Mouse (Mus musculus) Patski (cell line): ENCODE results near the gene Bst2. TPM values are rescaled to one million over a fixed set of nuclear protein-coding genes. Genes with fewer than 3 reads are reported as not detected.
"Not testable (repeated sequence)": the region's sequence is repeated elsewhere in the genome, so short reads cannot be mapped to it uniquely, and the experiment has no call there.

Experiments
- ATAC-seq: fragments of 100-300 bp; one replicate; pipeline ENCODE4 v1.8.0; 2021
- CTCF ChIA-PET: fragments of 350-600 bp; sonication (Branson Sonifier 250); formaldehyde crosslinking; loops from one replicate; lab custom pipeline; 2022; ENCODE audit warnings: inconsistent platforms; lab: Charles Lee
- POLR2A ChIA-PET: fragments of 350-600 bp; sonication (Branson Sonifier 250); formaldehyde crosslinking; loops from one replicate; lab custom pipeline; 2022; ENCODE audit warnings: antibody characterized with exemption, inconsistent platforms; lab: Charles Lee
- DNase-seq: peaks from one replicate; pipeline ENCODE4 v3.0.0-alpha.2; 2011; ENCODE audit warnings: low read depth, low spot score
- H3K27me3 ChIP-seq: fragments of 371-371 bp; one replicate; pipeline ENCODE4 v1.5.1; 2021
- CTCF ChIP-seq: fragments of 100-300 bp; IDR thresholded peaks from one replicate; pipeline ENCODE4 v1.5.1; 2021
- in situ Hi-C: fragments of 300-500 bp; cut with MboI; formaldehyde crosslinking; loops from 3 replicates; pipeline ENCODE4 v1.11.1; 2018; ENCODE audit warnings: low pct_unique_long_range_greater_than_20kb, mixed read lengths
- polyA plus RNA-seq: library from polyadenylated mRNA; unstranded; gene quantifications from one replicate; pipeline ENCODE4 v1.2.3, GENCODE M21; 2021

The Bst2 gene
- polyA plus RNA-seq, 1 experiment from 2014 or later: 141 TPM

DNA sequence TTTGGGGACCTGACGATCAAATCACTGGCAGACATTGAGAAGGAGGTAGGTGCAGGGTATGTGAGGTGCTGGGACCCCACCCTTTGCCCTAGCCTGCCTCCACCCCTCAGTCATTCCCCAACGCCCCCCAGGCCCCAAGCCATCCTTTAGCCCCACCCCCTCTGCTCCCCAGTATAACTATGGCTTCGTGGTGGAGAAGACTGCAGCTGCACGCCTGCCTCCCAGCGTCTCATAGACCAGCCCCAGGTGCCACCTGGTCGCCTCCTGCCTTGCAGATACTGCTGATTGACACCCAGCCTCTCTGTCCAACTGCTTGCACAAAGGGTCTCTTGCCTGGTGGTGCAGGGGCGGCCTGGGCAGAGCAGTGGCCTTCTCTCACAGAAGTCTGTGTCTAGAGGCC is 10.3 kb upstream of the Bst2 start:
- ChIA-PET POLR2A (no interaction called here), CTCF (no interaction called here)
- no peak for TF ChIP-seq CTCF
- DNase-seq (no peak), ATAC-seq (no peak)
- in situ Hi-C loops: no loop called here
- no peaks in the 10 kb centered on the region for H3K27me3 ChIP-seq

DNA sequence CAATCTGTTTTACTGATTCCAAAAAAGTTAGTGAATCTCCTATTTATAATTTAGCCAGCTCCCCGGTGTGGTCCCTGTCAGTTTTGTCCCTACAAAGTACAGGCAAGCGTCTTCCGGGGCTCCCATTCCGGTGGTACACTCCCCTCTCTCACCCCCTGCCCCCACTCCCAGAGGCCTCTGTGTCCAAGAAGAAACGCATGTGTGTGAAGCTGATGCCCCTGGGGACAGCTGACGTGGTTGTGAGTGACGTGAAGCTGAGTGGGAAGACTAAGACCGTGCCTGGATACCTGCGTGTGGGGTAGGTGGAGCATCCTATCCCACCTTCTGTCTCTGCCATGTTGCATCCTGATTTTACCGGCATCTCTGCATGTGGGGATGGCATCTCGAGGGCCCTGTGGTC is 7.8 kb upstream of the Bst2 start:
- DNase-seq (no peak), ATAC-seq (no peak)
- no peak for TF ChIP-seq CTCF

DNA sequence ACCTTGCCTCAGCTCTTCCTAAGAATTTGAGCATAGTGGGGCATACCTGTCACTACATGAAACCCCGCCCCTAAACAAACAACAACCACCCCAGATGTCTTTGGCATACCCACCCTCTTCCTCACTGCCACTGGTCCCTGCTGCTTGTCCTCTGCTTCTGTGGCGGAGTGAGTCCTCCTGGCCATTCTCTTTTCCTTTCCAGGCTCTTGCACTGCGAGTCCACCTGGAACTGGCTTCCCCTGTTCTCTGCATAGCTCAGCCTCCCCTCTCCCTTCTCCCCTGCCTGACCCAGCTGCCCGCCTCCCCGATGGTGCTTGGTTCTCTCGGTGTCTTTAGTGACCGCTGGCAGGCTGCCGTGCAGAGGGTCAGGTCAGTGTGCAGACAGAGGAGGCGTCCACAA is 6.5 kb upstream of the Bst2 start:
- H3K27me3 ChIP-seq: no peaks in the 10 kb centered on the region
- in situ Hi-C loops: no loop called here
- no peak for TF ChIP-seq CTCF
- CTCF ChIA-PET: interaction anchor here (2.6 kb wide), 1 partner anchor 13 kb away, joined by 9 read pairs; no protein-coding TSS in a partner anchor
- DNase-seq (no peak), ATAC-seq (no peak)
- POLR2A ChIA-PET: no interaction called here

More for the DNA sequence above, 7.8 kb upstream of the Bst2 start:
- ChIA-PET CTCF (interaction anchor here (1.2 kb wide), 1 partner anchor 17 kb away, joined by 3 read pairs; no protein-coding TSS in a partner anchor), POLR2A (no interaction called here)
- H3K27me3 ChIP-seq: no peaks in the 10 kb centered on the region
- in situ Hi-C loops: no loop called here

DNA sequence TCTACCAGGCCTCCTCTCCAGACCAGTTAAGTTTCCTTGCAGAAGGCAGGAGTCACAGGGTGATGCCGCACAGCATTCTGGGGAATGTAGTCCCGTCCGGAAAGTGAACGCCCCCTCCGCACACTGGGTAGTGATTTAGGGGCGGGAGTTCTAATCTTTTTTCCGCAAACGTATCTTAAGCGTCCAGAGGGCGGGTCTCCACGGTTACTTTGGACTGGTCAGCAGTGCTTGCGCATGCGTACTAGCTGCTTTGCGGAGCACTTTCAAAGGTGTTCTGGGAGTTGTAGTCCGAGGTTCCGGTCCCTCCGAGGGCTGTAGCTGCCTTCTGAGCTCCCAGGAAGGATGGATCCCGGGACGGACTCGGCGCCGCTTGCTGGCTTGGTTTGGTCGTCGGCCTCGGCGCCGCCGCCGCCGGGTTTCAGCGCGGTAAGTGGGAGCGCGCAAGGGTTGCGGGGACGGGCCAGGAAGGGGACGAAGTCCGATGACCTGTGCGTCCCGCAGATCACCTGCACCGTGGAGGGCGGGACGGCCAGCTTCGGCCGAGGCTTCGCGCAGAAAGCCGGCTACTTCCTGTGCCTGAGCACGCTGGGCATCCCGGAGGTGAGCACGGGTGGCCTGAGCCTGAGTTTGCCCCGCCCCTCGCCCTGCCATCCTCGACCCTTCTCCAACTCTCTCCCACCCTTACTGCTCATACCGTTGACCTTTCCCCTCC is 5.5 kb upstream of the Bst2 start, which contains the start of gene Mvb12a:
Gene Mvb12a, plus strand, starts transcription at position 291 of the 712 bp plus-strand sequence.
- CTCF ChIA-PET: interaction anchor here (2.6 kb wide), 1 partner anchor 12 kb away, joined by 9 read pairs; no protein-coding TSS in a partner anchor
- ATAC-seq (peak; percentile 83), DNase-seq (peak; percentile 99)
- H3K27me3 ChIP-seq: no peaks in the 10 kb centered on the region
- POLR2A ChIA-PET: no interaction called here
- in situ Hi-C loops: no loop called here
- TF ChIP-seq CTCF: no peak

DNA sequence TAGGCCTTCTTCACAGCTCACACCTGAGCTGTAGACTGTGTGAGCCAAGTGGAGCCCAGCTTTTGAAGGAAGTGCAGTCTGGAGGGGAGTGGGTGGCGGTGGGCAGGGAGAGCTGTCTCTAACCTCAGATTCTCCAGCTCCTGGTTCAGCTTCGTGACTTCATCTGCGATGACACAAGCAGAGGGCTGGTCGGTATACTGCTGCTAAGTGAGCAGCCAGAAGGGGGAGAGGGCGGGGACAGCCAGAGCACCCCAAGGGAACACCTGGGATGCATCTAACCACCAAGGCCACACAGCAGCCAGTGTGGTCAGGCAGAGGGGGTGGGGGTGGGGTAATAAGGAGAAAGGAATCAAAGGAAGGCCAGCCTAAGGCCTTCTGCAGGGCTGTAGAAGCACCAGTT is 1.6 kb downstream of the Bst2 start:
- DNase-seq (no peak), ATAC-seq (peak; percentile 14)
- H3K27me3 ChIP-seq: no peaks in the 10 kb centered on the region
- in situ Hi-C loops: no loop called here
- ChIA-PET POLR2A (no interaction called here), CTCF (interaction anchor here (0.5 to 3.8 kb wide), 3 partner anchors 14 to 125 kb away, joined by 3 to 16 read pairs (median 3); no protein-coding TSS in a partner anchor)
- no peak for TF ChIP-seq CTCF

DNA sequence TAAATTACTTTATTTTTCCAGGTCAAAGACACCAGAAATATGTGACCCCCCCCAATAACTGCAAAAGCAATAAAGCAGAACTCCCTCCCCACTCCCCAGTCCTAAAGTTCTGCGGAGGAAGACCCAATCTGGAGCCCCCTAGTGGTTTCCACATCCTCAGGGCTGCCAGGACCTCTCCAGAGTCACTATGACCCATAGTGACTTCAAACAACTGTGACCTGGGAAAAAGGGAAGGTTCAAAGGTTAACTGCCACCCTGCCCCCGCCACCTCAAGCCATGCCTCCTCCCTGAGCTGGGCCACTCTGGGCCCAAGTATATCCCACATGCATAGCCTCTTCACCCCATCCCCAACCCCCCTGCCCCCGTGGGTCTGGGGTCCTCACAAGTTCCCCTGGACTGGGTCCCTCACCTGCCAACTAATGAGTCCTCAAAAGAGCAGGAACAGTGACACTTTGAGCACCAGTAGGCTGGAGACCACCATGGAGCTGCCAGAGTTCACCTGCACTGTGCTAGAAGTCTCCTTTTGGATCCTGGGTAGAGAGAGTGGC is 2.9 kb downstream of the Bst2 start:
- in situ Hi-C loops: no loop called here

DNA sequence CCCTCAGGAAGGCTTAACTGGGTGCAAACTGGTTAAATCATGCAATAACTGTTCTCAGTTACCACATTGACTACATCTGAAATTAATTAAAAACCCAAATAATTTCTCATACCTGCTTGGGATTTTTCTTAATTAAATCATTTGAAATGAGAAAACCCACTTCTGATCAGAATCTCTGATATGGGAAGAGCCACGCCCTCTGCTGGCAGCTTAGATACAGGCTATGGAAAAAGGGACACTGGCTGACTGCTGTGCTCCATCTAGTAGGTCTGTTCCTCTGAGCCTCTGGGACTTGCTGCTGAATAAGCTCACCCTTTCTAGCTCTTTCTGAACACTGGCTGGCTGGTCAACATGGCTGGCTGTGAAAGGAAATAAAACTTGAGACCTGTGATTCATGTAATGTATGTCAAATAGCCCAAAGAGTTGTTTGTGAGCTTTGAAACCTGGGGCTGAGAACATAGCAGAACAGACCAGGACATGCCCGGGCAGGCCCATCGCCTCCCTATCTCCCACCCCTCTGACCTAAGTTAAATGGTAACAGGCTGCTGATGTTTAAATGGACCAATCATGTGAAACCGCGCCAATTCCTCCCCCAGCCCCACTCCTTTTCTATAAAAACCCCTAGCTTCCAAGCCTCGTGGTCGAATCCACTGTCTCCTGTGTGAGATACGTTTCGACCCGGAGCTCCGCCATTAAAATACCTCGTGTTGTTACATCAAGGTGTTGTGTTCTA is 6.4 kb downstream of the Bst2 start:
- POLR2A ChIA-PET, DNase-seq, H3K27me3 ChIP-seq, ATAC-seq, in situ Hi-C loops: not testable (repeated sequence)
- CTCF ChIA-PET: interaction anchor here (1.0 to 2.4 kb wide), 12 partner anchors 8 to 144 kb away, joined by 3 to 13 read pairs (median 4); partner anchors contain the start of genes Mrpl34 and Mvb12a
- TF ChIP-seq CTCF: peak; percentile 85

More for the DNA sequence above, 2.9 kb downstream of the Bst2 start:
- H3K27me3 ChIP-seq: no peaks in the 10 kb centered on the region
- ATAC-seq: no peak
- DNase-seq: no peak
- no peak for TF ChIP-seq CTCF
- CTCF ChIA-PET: interaction anchor here (1.3 to 3.8 kb wide), 3 partner anchors 13 to 38 kb away, joined by 3 to 16 read pairs (median 6); no protein-coding TSS in a partner anchor
- POLR2A ChIA-PET: interaction anchor here (1.4 kb wide), 1 partner anchor 70 kb away, joined by 5 read pairs; the partner anchor contains the start of genes Abhd8 and Mrpl34

DNA sequence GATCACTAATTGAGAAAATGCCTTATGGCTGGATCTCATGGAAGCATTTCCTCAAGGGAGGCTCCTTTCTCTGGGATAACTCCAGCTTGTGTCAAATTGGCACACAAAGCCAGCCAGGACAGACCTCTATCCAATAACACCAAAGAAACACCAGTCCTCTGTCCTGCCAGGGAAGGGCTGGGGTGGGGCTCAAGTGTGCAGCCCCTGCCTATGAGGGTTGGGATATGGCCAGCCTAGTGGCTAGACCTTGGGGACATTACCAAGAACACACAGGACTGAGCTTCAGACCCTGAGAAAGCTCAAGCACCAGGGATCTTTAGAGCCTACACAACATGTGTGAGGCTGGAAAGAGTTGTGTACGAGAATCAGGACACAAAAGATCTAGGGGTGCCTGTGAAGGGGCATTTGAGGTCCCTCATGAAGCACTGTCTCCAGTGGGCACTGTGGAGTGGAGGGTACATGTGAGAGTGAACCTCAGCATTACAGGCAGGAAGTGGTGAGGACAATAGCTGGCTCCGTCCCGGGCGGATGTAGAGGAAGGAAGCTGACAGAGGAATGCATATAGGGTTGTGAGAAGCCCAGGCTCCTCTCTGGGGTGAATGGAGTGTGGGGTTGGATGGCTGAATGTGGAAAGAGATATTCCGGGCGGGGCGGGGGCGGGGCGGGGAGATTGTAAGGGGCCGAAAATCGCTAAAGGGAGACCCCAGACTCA is 8.7 kb downstream of the Bst2 start:
- no peaks in the 10 kb centered on the region for H3K27me3 ChIP-seq
- no peak for DNase-seq
- POLR2A ChIA-PET: no interaction called here
- in situ Hi-C loops: no loop called here
- no peak for ATAC-seq
- TF ChIP-seq CTCF: no peak
- CTCF ChIA-PET: interaction anchor here (1.3 kb wide), 1 partner anchor 132 kb away, joined by 3 read pairs; no protein-coding TSS in a partner anchor

DNA sequence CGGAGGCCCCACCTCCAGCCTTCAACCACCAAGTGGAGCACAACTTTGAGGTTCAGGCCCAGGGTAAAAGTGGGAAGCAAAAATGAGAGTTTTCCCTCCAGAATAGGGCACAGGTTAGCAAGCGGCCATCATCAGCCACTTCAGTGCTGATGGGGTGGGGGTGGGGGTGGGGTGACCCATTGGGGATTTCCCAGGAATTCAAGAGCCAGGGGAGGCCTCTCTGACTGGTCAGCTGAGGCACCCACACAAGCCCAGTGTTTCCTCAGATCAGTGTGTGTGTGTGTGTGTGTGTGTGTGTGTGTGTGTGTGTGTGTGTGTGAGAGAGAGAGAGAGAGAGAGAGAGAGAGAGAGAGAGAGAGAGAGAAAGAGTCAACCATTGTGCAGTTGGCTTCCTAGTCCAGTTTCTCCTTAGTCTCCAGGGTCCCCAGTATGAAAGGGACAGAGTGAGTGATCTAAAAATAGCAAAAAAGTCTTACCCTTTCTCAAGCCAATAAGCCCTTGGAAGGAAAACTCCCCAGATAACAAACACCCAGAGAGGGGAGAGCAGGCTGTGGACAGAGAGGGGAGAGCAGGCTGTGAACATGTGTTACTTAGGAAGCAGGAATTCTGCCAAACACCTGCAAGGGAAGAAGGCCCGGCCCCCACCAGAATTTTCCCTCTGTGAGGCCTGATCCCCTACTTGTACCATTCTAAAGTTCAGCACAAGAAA is 9.9 kb downstream of the Bst2 start:
- TF ChIP-seq CTCF: no peak
- H3K27me3 ChIP-seq: no peaks in the 10 kb centered on the region
- POLR2A ChIA-PET: no interaction called here
- DNase-seq: no peak
- in situ Hi-C loops: no loop called here
- CTCF ChIA-PET: interaction anchor here (0.7 to 1.3 kb wide), 2 partner anchors 50 to 133 kb away, joined by 3 read pairs; no protein-coding TSS in a partner anchor
- no peak for ATAC-seq
